Mouse (Mus musculus) lung, postnatal 36 days (tissue): ENCODE measurements around the gene Phactr3.

ENCODE experiments used
- DNase-seq: peaks from one replicate; pipeline ENCODE4 v3.0.0; 2022; ENCODE audit warnings: mixed read lengths

Phactr3 gene

GRCm38 (mm10) chr2:178264389-178264788 lies 145.6 kb downstream of the Phactr3 start:
- peak; percentile 78 for DNase-seq

- DNase-seq, result no peak
These were observed 146.7 kb downstream of the Phactr3 start for GRCm38 (mm10) chr2:178265454-178265853.

- DNase-seq, result no peak
These were observed 152.0 kb downstream of the Phactr3 start for GRCm38 (mm10) chr2:178270794-178271193.

DNA sequence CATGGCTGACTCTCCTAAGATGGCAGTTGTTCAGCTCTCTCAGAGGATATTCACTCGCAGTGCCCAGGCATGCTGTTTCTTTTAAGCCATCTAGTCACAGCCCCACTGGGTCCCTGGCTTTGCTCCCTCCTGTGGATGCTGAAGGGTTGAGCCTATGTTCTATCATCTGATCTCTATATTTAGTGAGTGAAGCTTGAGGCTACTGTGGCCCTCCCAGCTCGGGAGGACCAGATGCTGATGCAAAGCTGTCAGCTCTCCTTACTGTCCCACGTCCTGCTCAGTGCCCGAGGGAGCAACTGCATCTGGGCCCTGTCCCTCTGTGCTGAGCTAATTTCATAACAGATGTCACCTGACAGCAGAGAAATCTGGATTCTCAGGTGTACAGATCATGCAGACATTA lies 153.6 kb downstream of the Phactr3 start:
- DNase-seq, result no peak

- DNase-seq, result no peak
These were observed 155.4 kb downstream of the Phactr3 start for GRCm38 (mm10) chr2:178274126-178274525.

- DNase-seq, result peak; percentile 37
These were observed 158.4 kb downstream of the Phactr3 start for GRCm38 (mm10) chr2:178277206-178277605.

DNA sequence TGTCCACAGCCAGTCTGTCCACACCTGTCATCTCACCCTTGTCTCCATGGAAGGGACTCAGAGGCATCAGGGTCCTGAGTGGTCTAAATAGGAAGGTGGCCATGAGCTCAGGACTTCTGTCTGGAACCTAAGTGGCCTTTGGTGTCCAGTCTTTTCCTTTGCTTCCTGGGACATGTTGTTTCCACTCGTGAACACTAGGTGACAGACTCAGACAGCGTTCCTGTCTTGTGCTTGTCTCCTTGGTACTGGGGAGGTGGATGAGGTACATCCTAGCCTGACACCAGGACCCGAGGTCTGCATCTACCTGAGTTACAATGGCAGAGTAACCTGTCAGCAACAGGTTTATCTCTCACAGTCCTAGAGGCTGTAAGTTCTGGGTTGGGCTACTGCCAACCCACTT lies 162.4 kb downstream of the Phactr3 start:
- DNase-seq, result no peak

DNA sequence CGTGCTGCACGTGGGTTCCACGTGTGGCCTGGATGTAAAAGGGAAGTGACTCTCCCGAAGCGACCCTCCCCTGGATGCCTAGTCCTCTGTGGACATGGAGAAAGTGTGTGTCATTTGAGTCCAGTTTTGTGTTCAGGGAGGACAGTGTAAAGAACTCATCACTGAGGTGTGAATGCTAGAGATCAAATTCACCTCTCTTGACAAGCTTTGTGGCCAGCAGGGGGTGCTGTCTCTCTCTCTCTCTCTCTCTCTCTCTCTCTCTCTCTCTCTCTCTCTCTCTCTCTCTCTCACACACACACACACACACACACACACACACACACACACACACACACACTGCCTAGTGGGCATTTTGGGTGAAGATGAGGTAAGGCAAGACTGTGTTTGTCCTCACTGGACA lies 168.5 kb downstream of the Phactr3 start:
- DNase-seq, result peak; percentile 20

DNA sequence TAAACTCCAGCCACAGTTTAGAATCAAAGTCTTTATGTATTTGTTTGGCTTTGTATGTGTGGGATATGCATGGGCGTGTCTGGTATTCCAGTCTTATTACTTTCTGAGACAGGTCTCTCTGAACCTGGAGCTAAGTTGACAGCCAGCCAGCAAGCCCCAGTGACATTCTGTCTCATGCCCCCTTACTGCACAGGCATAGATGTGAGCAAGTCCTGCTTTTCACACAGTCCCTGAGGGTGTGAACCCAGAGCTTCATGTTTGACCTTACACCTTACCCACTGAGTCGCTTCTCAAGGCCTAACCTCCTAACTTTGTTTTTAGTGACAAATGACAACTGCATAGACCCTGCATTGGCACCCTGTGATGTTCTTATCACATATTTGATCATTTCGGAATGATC lies 169.9 kb downstream of the Phactr3 start:
- DNase-seq, result no peak

DNA sequence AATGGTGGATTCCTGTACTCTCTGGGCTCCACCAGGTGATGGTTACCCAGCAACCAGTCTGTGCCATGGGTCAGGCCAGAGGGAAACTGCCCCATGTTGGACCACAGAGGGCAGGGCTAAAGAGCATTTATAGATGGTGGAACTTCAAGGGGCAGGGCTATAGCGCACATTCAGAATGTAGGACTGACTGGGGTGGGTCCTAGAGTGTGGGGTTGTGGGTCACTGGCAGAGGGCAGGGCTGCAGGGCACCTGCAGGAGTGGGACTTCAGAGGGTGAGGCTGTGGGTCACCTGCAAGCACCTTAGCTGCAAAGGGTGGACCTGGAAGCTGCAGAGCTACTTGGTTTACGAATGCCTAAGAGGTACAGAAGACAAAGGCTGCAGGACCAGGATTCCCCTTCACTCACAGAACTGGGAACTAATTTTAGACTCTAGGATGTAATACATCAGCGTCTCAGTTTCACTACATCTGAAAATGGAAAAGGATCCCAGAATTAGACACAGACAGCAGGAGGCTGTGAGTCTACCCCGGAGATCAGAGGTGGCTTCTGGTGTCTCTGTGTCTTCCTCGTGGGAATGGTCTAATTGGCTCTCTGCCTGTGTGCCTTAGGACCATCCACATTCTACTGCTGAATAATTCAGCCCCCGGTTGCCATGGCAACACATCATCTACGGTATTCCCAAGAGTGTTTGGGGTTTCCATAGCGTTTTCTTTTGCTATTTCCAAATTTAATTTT lies 184.8 kb downstream of the Phactr3 start:
- DNase-seq, result no peak

DNA sequence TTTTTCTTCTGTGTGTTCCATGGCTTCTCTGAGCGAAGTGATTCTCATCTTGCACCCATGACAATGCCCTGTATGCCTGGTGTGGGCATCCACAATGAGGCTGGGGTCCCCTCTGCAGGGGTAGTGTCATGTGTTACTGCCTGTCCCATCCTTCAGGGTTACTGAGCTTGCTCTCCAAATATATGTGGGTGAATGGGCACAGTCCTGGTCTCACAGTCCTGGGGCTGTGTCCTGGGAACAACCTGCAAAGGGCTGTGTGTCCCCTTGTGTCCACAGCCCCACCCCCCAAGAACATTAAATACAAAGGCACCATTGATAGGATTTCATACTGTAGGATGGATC lies 185.4 kb downstream of the Phactr3 start:
- no peak for DNase-seq

GRCm38 (mm10) chr2:178304669-178305068 lies 185.9 kb downstream of the Phactr3 start:
- DNase-seq, result no peak

DNA sequence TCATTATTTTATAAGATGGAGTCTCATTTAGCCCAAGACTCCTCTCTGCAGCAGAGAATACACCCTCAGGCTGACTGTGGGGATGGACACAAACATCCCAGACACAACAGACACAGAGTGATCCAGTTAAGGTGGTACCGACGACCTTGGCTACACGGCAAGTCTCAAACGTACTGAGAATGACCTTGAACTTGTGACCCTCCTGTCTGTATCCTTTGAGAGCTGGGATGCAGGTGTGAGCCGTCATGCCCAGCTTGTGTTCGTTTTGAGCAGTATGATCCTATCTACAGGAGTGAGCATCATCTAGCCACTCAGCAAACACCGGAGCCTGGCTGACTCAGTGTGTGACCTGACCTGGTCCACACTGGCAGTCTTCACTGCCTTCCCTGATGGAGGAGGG lies 194.8 kb downstream of the Phactr3 start:
- no peak for DNase-seq

GRCm38 (mm10) chr2:178316281-178316680 lies 197.5 kb downstream of the Phactr3 start:
- no peak for DNase-seq

- no peak for DNase-seq
These were observed 201.0 kb downstream of the Phactr3 start for GRCm38 (mm10) chr2:178319766-178320165.

DNA sequence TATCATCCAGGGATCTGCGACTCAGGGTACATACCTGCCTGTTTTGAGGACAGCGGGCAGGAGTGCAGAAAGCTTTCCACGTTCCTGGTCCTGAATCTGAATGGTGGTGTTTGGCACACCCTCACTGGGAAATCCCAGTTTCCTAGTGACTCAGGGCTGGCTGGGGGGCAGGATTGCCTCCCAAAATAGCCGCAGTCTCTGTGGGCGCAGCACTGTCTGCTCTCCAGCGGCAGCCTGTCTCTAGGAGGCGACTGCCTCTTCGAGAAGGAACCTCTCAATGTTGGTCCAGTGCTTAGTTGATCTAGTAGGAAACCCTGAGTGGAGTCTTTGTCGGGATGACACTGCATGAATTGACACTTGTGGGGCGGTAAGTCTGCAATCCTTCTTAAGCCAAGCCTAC lies 202.5 kb downstream of the Phactr3 start:
- no peak for DNase-seq

DNA sequence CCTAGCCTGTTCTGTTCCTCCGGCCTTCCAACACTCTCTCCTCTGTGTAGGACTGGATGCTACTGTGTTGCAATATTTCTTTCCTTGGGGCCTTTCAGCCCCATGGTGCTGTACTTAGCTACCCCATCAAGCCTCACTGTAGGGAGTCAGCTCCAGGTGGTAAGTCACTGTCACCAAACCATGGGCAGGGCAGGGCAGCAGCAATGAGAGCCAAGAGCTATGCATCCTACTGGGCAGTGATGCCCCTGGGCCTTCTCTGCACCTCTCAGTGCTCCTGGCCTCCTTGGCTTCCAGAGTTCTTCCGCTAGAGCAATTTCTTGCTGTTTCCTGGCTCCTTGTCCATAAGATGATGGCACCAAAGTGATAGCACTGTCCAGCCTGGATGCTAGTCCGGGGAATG lies 205.6 kb downstream of the Phactr3 start:
- DNase-seq, result no peak

DNA sequence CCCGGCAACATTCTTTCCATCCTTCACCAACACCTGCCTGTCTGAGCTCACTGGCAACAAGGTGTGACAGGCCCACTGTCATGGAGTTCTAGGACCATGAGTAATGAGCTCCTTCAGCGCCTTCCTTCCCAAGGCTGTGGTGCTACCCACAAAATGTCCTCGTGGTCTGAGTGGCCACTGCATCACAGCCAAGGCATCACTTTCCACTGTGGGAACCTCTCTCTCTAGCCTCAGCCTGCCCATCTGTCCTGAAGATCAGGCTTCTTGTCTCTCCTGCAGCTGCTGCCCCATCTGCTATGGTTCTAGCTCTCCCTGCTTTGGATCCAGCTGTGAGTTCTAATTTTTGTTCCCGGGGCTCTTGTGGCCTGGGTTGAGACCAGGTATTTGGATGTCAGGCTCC lies 206.0 kb downstream of the Phactr3 start:
- DNase-seq, result no peak

DNA sequence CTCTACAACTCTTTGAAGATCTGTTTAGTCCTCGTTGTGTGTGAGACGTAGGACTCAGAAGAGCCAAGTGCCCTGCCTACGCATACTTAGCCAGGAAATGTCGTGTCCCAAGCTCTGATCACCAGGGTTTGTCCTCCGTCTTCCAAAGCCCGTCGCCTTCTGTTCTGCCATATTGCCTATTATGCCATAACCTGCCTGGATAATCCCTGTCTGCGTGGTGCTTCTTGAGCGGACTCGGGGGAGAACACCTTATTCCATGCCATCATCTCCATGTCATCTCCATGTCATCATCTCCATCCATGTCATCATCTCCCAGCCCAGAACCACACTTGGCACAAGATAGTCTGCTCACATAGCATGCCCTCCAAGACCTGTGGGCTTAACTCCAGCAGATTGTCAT lies 207.3 kb downstream of the Phactr3 start:
- DNase-seq, result no peak

- DNase-seq, result no peak
These were observed 208.1 kb downstream of the Phactr3 start for GRCm38 (mm10) chr2:178326750-178327465.

GRCm38 (mm10) chr2:178327466-178328040 lies 208.8 kb downstream of the Phactr3 start:
- DNase-seq, result peak; percentile 47

DNA sequence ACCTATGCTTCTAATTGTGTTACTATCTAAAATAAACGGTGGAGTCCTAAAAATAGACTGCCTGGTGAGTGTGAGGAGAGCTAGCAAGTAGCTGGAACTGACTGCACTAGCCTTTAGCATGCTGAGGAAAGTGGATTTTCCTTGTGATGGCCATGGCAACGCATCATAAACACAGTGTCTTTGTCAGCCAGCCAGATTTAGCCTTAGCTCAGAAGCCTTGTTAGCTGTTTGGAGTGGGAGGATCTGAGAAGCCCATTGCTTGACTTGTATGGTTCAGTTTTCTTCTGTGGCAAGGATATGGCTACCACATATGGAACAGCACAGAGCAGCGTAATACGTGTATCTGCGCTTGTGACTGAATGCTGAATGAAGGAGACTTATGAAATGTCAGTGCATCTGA lies 210.8 kb downstream of the Phactr3 start:
- DNase-seq, result no peak

DNA sequence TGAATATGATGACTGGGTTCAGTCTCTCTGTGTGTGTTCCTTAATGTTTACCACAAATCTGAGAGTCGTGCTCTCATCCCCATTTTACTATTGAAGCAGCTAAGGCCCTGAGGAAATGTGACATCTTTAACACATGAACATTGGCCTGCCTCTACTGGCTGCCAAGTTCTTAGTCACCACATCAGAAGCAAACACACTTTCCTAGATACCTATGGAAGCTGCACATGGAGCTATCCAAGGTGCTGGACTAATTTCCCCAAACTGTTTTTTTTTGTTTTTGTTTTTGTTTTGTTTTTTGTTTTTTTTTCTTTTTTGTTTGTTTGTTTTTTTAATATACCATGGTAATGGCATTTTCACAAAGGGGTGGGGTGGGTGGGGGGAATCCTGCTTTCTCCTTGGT lies 211.2 kb downstream of the Phactr3 start:
- no peak for DNase-seq

DNA sequence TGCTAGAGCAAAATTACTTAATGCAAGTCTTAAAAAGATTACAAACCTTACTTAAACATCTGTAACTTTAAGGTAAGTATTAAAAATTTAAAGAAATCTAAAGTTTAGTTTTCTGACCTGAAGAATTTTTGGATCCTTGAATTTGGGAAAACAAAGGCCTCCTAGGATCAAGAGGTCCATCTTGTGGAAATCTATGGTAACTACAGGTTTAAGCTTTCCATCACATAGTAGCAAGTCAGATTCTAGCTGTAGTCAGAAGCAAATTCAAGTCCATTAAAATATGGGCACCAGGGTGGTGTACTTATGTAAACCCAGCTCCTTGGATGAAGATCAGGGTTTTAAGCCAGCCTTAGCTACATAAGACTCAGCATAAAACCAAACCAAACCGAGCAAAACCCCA lies 219.1 kb downstream of the Phactr3 start:
- no peak for DNase-seq
